Mouse (Mus musculus) cerebellum, adult 11 months (tissue): ENCODE results near the gene Dyrk3.

Source experiments
- DNase-seq: peaks from one replicate; pipeline ENCODE4 v3.0.0; 2022

Gene Dyrk3

GRCm38 (mm10) chr1:131107575-131108308 is 30.4 kb downstream of the Dyrk3 start:
- no peak for DNase-seq

- DNase-seq, result no peak
Measured at GRCm38 (mm10) chr1:131103776-131104424, 34.2 kb downstream of the Dyrk3 start.

GRCm38 (mm10) chr1:131100808-131101207 is 37.3 kb downstream of the Dyrk3 start:
- no peak for DNase-seq

- peak; percentile 84 for DNase-seq
Measured at GRCm38 (mm10) chr1:131097700-131098094, 40.4 kb downstream of the Dyrk3 start, which contains the start of gene Mapkapk2. Mapkapk2 (minus strand) TSS chr1:131097826.

GRCm38 (mm10) chr1:131096803-131097699 is 41.1 kb downstream of the Dyrk3 start:
- peak; percentile 41 for DNase-seq

GRCm38 (mm10) chr1:131096132-131096695 is 41.9 kb downstream of the Dyrk3 start:
- no peak for DNase-seq

GRCm38 (mm10) chr1:131095574-131095973 is 42.6 kb downstream of the Dyrk3 start:
- DNase-seq, result no peak

- DNase-seq, result no peak
Measured at GRCm38 (mm10) chr1:131093889-131094288, 44.3 kb downstream of the Dyrk3 start.

- no peak for DNase-seq
Measured at GRCm38 (mm10) chr1:131092846-131093245, 45.3 kb downstream of the Dyrk3 start.

GRCm38 (mm10) chr1:131092173-131092572 is 46.0 kb downstream of the Dyrk3 start:
- DNase-seq, result no peak

- no peak for DNase-seq
Measured at GRCm38 (mm10) chr1:131091481-131091880, 46.7 kb downstream of the Dyrk3 start.

GRCm38 (mm10) chr1:131090877-131091276 is 47.3 kb downstream of the Dyrk3 start:
- no peak for DNase-seq

- no peak for DNase-seq
Measured at GRCm38 (mm10) chr1:131090261-131090660, 47.9 kb downstream of the Dyrk3 start.

- no peak for DNase-seq
Measured at GRCm38 (mm10) chr1:131089525-131090127, 48.5 kb downstream of the Dyrk3 start.

- no peak for DNase-seq
Measured at GRCm38 (mm10) chr1:131088547-131088946, 49.6 kb downstream of the Dyrk3 start.

- DNase-seq, result no peak
Measured at GRCm38 (mm10) chr1:131086907-131087306, 51.2 kb downstream of the Dyrk3 start.

GRCm38 (mm10) chr1:131085957-131086739 is 52.0 kb downstream of the Dyrk3 start:
- no peak for DNase-seq

GRCm38 (mm10) chr1:131085272-131085671 is 52.9 kb downstream of the Dyrk3 start:
- DNase-seq, result no peak

- DNase-seq, result no peak
Measured at GRCm38 (mm10) chr1:131084289-131084688, 53.9 kb downstream of the Dyrk3 start.

GRCm38 (mm10) chr1:131083609-131084008 is 54.5 kb downstream of the Dyrk3 start:
- no peak for DNase-seq

GRCm38 (mm10) chr1:131083122-131083521 is 55.0 kb downstream of the Dyrk3 start:
- no peak for DNase-seq

GRCm38 (mm10) chr1:131080686-131081085 is 57.5 kb downstream of the Dyrk3 start:
- DNase-seq, result no peak
